Mouse (Mus musculus) megakaryocyte, embryonic 14.5 days (primary cell): Measurements from ENCODE around the gene Armc3.

Source experiments
- FLI1 ChIP-seq: IDR thresholded peaks from 2 replicates; pipeline ENCODE4 v1.6.1; 2012; ENCODE audit warnings: low read length, inconsistent platforms, mixed read lengths
- GATA1 ChIP-seq: IDR thresholded peaks from 3 replicates; pipeline ENCODE4 v1.6.1; 2012; ENCODE audit warnings: mixed read lengths, low read length, inconsistent platforms, borderline replicate concordance

DNA sequence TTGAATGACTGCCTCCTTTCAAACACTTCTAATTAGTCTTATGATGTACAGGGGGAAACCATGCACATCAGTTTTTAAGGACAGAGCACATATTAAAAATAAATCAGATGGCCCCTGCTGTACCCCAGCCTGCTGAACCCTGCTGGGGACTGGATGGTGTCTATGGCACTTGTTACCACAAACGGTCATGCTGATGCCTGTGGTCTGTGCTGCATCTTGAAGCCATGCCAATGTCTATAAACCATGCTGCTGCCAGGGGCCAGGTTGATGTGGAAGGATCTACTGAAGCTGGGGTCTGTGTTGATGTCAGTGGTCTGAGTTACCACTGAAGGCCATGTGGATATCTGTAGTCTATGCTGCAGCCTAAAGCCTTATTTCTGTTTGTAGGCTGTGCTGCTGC is 46.4 kb upstream of the Armc3 start:
- TF ChIP-seq GATA1 (no peak), FLI1 (no peak)
